Mouse (Mus musculus): ENCODE data around the gene Atg10. TPM values are rescaled to one million over a fixed set of nuclear protein-coding genes. Genes with fewer than 3 reads are reported as not detected.
"Not testable (repeated sequence)": the region's sequence is repeated elsewhere in the genome, so short reads cannot be mapped to it uniquely, and the experiment has no call there.

The Atg10 gene
- polyA plus RNA-seq, 1 experiment from 2014 or later: 7.3 TPM

- WGBS (ENCODE audit: missing documents): 78% methylated on average over 3 of the region's 3 CpGs
- H3K4me3 ChIP-seq (ENCODE audit: inconsistent target): no peak overlapping the region
- H3K27ac ChIP-seq: no peak overlapping the region
- no peaks in the 10 kb centered on the region for H3K79me2 ChIP-seq (ENCODE audit: inconsistent target)
- no peaks in the 10 kb centered on the region for H3K36me3 ChIP-seq (ENCODE audit: inconsistent target)
These were observed 290.5 kb downstream of the Atg10 start for GRCm38 (mm10) chr13:90933256-90933655.

- H3K27ac ChIP-seq: no peak overlapping the region
- peaks cover 8% of the 10 kb centered on the region; the same call in 1 of the 2 replicates for H3K36me3 ChIP-seq (ENCODE audit: inconsistent target)
- WGBS (ENCODE audit: missing documents): 20% methylated on average over 5 of the region's 5 CpGs
- H3K4me3 ChIP-seq (ENCODE audit: inconsistent target): no peak overlapping the region
- H3K79me2 ChIP-seq (ENCODE audit: inconsistent target): no peaks in the 10 kb centered on the region
These were observed 293.9 kb downstream of the Atg10 start for GRCm38 (mm10) chr13:90929847-90930246.

- H3K36me3 ChIP-seq (ENCODE audit: inconsistent target): peaks cover 11% of the 10 kb centered on the region; the same call in 1 of the 2 replicates
- 80% methylated on average over 8 of the region's 10 CpGs for WGBS (ENCODE audit: missing documents)
These were observed 295.5 kb downstream of the Atg10 start for GRCm38 (mm10) chr13:90928266-90928665.

GRCm38 (mm10) chr13:90926938-90927633, 296.7 kb downstream of the Atg10 start:
- no peak overlapping the region for H3K4me3 ChIP-seq (ENCODE audit: inconsistent target)
- H3K36me3 ChIP-seq (ENCODE audit: inconsistent target): peaks cover 11% of the 10 kb centered on the region; the same call in 1 of the 2 replicates
- H3K79me2 ChIP-seq (ENCODE audit: inconsistent target): peaks cover 13% of the 10 kb centered on the region
- WGBS (ENCODE audit: missing documents): 70% methylated on average over 5 of the region's 5 CpGs
- H3K27ac ChIP-seq: no peak overlapping the region

More at GRCm38 (mm10) chr13:90928266-90928665, 295.5 kb downstream of the Atg10 start:
- not testable (repeated sequence) for H3K27ac ChIP-seq; H3K79me2 ChIP-seq (ENCODE audit: inconsistent target); H3K4me3 ChIP-seq (ENCODE audit: inconsistent target)

GRCm38 (mm10) chr13:90926125-90926765, 297.5 kb downstream of the Atg10 start:
- H3K36me3 ChIP-seq (ENCODE audit: inconsistent target): peaks cover 11% of the 10 kb centered on the region; the same call in 1 of the 2 replicates
- H3K27ac ChIP-seq: no peak overlapping the region
- WGBS (ENCODE audit: missing documents): 82% methylated on average over 7 of the region's 7 CpGs
- peaks cover 13% of the 10 kb centered on the region for H3K79me2 ChIP-seq (ENCODE audit: inconsistent target)
- no peak overlapping the region for H3K4me3 ChIP-seq (ENCODE audit: inconsistent target)

- WGBS (ENCODE audit: missing documents): 95% methylated on average over 5 of the region's 5 CpGs
- H3K79me2 ChIP-seq (ENCODE audit: inconsistent target): peaks cover 13% of the 10 kb centered on the region
- no peak overlapping the region for H3K4me3 ChIP-seq (ENCODE audit: inconsistent target)
- H3K27ac ChIP-seq: no peak overlapping the region
- peaks cover 11% of the 10 kb centered on the region; the same call in 1 of the 2 replicates for H3K36me3 ChIP-seq (ENCODE audit: inconsistent target)
These were observed 298.6 kb downstream of the Atg10 start for GRCm38 (mm10) chr13:90925191-90925590.

- H3K36me3 ChIP-seq (ENCODE audit: inconsistent target): peaks cover 11% of the 10 kb centered on the region; the same call in 1 of the 2 replicates
- H3K79me2 ChIP-seq (ENCODE audit: inconsistent target): peaks cover 13% of the 10 kb centered on the region
- 19% methylated on average over 9 of the region's 9 CpGs for WGBS (ENCODE audit: missing documents)
- peak overlapping the region; percentile 76 for H3K27ac ChIP-seq
- peak overlapping the region; percentile 78 for H3K4me3 ChIP-seq (ENCODE audit: inconsistent target)
These were observed 299.7 kb downstream of the Atg10 start for GRCm38 (mm10) chr13:90924072-90924471.

GRCm38 (mm10) chr13:90923617-90924016, 300.2 kb downstream of the Atg10 start:
- Histone ChIP-seq H3K27ac (peak overlapping the region; percentile 76), H3K36me3 (ENCODE audit: inconsistent target) (peaks cover 11% of the 10 kb centered on the region; the same call in 1 of the 2 replicates), H3K4me3 (ENCODE audit: inconsistent target) (peak overlapping the region; percentile 78), H3K79me2 (ENCODE audit: inconsistent target) (peaks cover 13% of the 10 kb centered on the region)
- 0% methylated on average over 10 of the region's 13 CpGs for whole genome bisulfite sequencing (ENCODE audit: missing documents)

- WGBS (ENCODE audit: missing documents): under 1% methylated on average over 55 of the region's 57 CpGs
- H3K4me3 ChIP-seq (ENCODE audit: inconsistent target): peak within 1 kb of the TSS; percentile 78
- H3K79me2 ChIP-seq (ENCODE audit: inconsistent target): peaks cover 13% of the 10 kb centered on the region
- H3K27ac ChIP-seq: peak within 1 kb of the TSS; percentile 76
- H3K36me3 ChIP-seq (ENCODE audit: inconsistent target): peaks cover 11% of the 10 kb centered on the region; the same call in 1 of the 2 replicates
These were observed 300.8 kb downstream of the Atg10 start, which contains the start of gene Rps23 for GRCm38 (mm10) chr13:90922751-90923612. Gene Rps23 (plus strand): TSS chr13:90922958.

- 95% methylated on average over 4 of the region's 4 CpGs for WGBS (ENCODE audit: missing documents)
- Histone ChIP-seq H3K36me3 (ENCODE audit: inconsistent target) (no peaks in the 10 kb centered on the region), H3K4me3 (ENCODE audit: inconsistent target) (no peak overlapping the region), H3K79me2 (ENCODE audit: inconsistent target) (no peaks in the 10 kb centered on the region), H3K27ac (no peak overlapping the region)
These were observed 309.0 kb downstream of the Atg10 start for GRCm38 (mm10) chr13:90914721-90915120.

GRCm38 (mm10) chr13:90913675-90914192, 310.0 kb downstream of the Atg10 start:
- Histone ChIP-seq H3K79me2 (ENCODE audit: inconsistent target) (no peaks in the 10 kb centered on the region), H3K4me3 (ENCODE audit: inconsistent target) (no peak overlapping the region), H3K27ac (no peak overlapping the region), H3K36me3 (ENCODE audit: inconsistent target) (no peaks in the 10 kb centered on the region)
- WGBS (ENCODE audit: missing documents): 84% methylated on average over 7 of the region's 7 CpGs

- no peak overlapping the region for H3K27ac ChIP-seq
- H3K79me2 ChIP-seq (ENCODE audit: inconsistent target): no peaks in the 10 kb centered on the region
- no peaks in the 10 kb centered on the region for H3K36me3 ChIP-seq (ENCODE audit: inconsistent target)
- WGBS (ENCODE audit: missing documents): 85% methylated on average over 17 of the region's 17 CpGs
- no peak overlapping the region for H3K4me3 ChIP-seq (ENCODE audit: inconsistent target)
These were observed 310.8 kb downstream of the Atg10 start for GRCm38 (mm10) chr13:90912760-90913674.

GRCm38 (mm10) chr13:90907376-90907775, 316.4 kb downstream of the Atg10 start:
- no peak overlapping the region for H3K27ac ChIP-seq
- H3K4me3 ChIP-seq (ENCODE audit: inconsistent target): no peak overlapping the region
- no peaks in the 10 kb centered on the region for H3K36me3 ChIP-seq (ENCODE audit: inconsistent target)
- WGBS (ENCODE audit: missing documents): 96% methylated on average over 11 of the region's 12 CpGs
- H3K79me2 ChIP-seq (ENCODE audit: inconsistent target): no peaks in the 10 kb centered on the region

Measured in macrophage (primary cell).